Mouse (Mus musculus) gastrocnemius, postnatal 4 days (tissue): ENCODE data around the gene Rnase12. TPM values are rescaled to one million over a fixed set of nuclear protein-coding genes. Genes with fewer than 3 reads are reported as not detected.

Source experiments
- DNase-seq, 2 experiments: peaks; one replicate each; pipeline ENCODE4 v3.0.0; 2021 to 2022; ENCODE audit warnings: low spot score in 2 of 2, mixed read lengths in 2 of 2
- total RNA-seq, 2 experiments: library from RNA; stranded (reverse); gene quantifications; 2 replicates each; pipeline ENCODE4 v1.2.3; 2021

Rnase12 gene
- total RNA-seq, 2 experiments from 2014 or later = not detected

DNA sequence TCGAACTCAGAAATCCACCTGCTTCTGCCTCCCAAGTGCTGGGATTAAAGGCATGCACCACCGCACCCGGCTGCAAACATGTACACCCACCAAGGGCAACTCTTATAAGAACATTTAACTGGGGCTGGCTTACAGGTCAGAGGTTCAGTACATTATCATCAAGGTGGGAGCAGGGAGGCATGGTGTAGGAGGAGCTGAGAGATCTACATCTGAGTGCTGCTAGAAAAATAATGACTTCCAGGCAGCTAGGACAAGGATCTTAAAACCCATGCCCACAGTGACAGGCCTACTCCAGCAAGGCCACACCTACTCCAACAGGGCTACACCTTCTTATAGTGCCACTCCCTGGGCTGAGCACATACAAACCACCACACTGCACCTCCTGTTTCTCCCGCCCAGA, 28.4 kb upstream of the Rnase12 start:
- no peak for DNase-seq

GRCm38 (mm10) chr14:51085086-51085485, 27.6 kb upstream of the Rnase12 start:
- no peak for DNase-seq

DNA sequence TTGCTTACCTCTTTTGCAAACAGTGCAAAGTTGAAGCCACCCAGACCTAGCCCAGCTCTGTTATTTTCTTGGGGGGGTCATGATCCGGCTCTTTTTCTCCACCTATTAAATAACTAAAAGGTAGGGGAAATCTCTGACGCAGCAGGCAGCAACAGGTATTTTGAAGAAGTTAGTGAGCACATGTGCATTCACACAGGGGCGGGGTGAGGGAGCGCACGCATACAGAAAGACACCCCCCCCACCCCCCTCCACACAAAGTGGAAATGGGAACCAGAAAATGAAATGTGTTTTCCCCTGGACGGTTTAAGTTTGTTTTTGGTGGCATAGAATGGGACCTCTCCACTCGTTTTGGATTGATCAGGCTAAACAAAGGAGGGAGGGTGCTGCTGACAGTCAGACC, 26.3 kb upstream of the Rnase12 start:
- no peak for DNase-seq

- DNase-seq = no peak
These were observed 25.4 kb upstream of the Rnase12 start for GRCm38 (mm10) chr14:51082599-51083581.

DNA sequence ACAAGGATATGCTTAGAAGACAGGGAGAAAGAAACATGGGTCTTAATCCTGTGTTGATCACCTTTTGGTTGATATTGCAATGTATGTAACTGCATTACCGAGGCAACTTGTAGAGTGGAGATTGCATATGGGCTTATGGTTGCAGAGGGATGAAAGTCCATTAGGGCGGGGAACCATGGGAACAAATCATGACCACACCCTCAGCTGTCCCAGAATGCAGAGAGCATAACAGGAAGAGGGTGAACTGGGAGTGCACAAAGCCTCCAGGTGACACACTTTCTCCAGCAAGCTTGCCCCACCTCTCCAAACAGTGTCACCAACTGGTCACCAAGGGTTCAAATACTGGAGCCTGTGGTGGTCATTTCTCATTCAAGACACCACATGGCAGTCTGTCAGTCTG, 23.6 kb upstream of the Rnase12 start:
- no peak for DNase-seq

DNA sequence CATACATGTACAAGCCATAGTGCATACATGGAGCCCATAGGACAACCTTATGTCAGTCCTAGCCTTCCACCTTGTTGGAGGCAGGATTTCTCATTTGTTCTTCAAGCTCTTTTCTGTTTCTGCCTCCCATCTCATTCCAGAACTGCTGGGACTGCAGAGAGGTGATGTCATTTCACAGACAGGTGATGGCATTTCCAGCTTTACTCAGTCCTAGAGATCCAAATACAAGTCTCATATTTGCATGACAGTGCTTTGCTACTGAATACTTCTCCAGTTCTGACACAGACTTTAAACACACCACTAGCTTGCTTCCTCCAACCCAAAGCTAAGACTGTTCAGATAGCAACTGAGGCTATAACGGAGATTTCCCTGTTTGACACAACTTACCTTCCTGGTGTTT, 21.7 kb upstream of the Rnase12 start:
- no peak for DNase-seq

GRCm38 (mm10) chr14:51074335-51074734, 16.9 kb upstream of the Rnase12 start, which contains the start of gene Olfr750:
TSS of gene Olfr750 (minus strand) at chr14:51074435.
- no peak for DNase-seq

- DNase-seq = no peak
These were observed 12.2 kb upstream of the Rnase12 start for GRCm38 (mm10) chr14:51069617-51070016.

- DNase-seq = no peak
These were observed 11.5 kb upstream of the Rnase12 start for GRCm38 (mm10) chr14:51068956-51069355.

DNA sequence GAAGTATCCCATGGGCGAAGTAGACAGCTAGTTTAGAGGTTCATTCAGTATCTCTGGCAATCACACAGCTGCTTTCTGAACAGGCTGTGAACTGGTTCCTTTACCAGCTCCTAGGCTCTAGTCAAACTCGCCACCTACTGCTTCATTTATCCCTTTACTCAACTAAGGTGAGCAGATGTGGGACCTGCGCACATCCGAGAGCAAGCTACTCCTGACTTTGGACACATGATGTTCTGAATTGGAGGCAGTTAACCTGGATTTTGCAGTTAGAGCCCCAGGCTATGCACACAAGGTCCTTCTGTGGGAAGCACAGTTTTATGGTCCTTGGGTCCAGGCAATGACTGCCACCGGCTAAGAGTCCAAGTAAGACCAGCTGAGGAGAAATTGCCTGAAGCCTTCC, 3.3 kb upstream of the Rnase12 start:
- DNase-seq = no peak

DNA sequence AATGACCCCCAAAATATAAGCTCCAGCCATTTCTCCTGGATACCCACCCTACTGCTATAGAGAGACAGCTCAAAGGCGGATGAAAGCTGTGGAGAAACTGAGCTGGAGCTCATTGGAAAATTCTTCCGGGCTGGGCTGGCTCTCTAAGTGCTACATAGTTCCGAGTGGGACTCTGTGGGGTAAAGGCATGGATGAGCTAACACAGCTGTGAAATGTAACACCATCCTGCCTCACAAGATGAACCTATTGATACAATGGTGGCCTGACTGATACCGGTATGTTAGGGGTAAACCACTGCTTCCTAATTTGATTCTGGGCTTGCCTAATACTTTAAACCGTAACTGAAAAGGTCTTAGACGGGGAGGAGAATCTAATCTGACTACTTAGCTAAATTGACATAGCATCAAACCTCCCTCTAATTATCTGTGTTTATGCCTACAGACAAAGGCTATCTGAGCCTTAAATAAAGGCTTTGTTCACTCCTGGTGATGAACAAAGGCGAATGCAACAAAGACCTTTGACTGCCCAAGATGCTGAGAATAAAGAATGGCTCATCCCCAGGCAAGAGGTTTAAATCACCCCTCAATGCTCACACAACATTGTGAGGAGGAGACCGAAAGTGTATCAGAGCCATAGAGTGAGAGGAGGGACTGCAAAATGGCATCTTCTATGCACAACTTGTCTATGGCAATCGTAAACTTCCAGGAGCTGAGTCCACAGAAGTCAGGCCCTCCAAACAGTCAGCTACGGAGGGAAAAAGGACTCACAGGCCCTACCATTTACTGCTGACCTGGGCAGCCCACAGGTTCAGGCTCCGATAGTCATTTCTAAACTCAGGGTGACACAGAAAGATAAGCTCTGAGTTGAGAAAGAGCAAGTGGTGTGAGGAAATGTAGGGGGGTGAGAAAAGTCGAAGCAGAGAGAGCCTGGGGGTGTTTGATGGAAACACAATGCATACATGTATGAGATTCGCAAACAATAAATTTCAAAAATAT, 2.9 kb downstream of the Rnase12 start:
- DNase-seq = no peak

DNA sequence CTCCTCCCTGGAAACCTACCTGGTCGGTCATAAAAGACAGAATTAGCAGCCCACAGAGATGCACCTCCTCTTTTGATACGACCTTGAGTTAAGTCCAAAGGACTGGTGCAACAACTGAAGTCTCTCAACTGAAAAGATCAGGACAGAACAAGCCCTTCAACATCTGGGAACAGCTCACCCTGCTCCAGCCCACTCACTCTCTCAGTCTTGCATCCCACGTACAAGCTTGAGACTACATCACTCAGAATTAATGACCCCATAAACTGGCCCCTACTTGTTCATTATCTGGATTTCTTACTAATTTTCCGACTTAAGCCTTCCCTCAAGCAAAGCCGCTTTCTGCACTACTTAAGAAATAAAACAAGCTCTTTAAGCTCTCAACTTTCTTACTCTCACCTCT, 4.3 kb downstream of the Rnase12 start:
- DNase-seq = no peak

DNA sequence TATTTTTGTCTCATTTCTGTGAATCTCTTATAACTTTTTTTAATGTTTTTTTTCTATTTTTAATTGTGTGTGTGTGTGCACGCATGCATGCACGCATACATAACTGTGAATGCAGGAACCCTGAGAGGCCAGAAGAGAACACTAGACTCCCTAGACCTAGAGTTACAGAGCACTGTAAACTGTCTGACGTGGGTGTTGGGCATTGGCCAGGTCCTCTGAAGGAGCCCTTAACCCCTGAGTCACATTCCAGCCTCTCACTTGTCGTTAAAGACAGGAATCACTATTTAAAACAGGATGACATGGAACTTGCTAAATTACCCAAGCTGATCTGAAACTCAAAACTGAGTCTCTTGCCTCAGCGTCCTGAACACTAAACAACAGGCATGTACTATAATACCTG, 5.5 kb downstream of the Rnase12 start:
- DNase-seq = no peak

GRCm38 (mm10) chr14:51050063-51050462, 7.4 kb downstream of the Rnase12 start, which contains the start of gene Rnase11:
TSS of gene Rnase11 (minus strand) at chr14:51050163.
- no peak for DNase-seq

DNA sequence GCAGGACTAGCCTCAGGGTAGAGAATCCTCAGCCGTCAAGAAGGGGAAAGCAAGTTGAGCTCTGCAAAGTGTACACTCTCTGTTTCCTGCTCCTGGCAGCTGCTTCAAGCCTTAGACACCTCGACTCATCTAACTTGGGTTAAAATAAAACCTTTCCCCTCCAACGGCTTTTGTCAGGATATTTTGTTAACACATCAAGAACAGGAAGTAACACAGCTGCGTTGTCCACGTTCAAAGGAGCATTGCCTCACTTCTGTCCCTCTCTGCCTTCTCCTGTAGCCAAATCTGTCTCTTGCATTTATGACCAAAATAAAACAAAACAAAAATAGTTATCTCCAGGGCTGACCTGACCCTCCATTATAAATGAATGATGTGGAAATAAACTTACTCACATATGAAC, 9.6 kb downstream of the Rnase12 start:
- DNase-seq = no peak

- no peak for DNase-seq
These were observed 15.7 kb downstream of the Rnase12 start, which contains the start of gene Rnase9 for GRCm38 (mm10) chr14:51041769-51042168. TSS of gene Rnase9 (minus strand) at chr14:51041869.

DNA sequence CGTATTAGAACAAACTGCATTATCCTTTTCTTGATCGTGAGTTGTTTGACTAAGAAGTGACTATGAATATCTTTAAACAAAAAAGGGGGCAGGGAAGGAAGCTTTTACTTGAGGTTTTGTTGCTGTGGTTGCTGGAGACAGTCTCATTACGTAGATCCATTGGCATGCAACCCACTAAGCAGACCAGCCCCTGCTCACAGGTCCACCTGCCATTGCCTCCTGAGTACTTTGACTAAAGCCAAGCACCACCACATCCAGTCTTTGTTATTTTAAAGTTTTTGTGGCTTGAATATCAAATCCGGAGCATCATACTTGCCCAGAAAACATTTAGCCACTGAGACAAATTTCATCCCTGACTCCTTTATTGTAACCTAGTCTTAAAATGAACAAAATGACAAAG, 21.2 kb downstream of the Rnase12 start:
- no peak for DNase-seq

GRCm38 (mm10) chr14:51035206-51035605, 22.3 kb downstream of the Rnase12 start:
- DNase-seq = no peak

- DNase-seq = no peak
These were observed 29.9 kb downstream of the Rnase12 start for GRCm38 (mm10) chr14:51027387-51028155.

GRCm38 (mm10) chr14:51026391-51027133, 30.9 kb downstream of the Rnase12 start:
- DNase-seq = peak in 1 of 2 experiments; percentile 54
